Mouse (Mus musculus): ENCODE measurements around the gene Wdr59.

The Wdr59 gene

DNA sequence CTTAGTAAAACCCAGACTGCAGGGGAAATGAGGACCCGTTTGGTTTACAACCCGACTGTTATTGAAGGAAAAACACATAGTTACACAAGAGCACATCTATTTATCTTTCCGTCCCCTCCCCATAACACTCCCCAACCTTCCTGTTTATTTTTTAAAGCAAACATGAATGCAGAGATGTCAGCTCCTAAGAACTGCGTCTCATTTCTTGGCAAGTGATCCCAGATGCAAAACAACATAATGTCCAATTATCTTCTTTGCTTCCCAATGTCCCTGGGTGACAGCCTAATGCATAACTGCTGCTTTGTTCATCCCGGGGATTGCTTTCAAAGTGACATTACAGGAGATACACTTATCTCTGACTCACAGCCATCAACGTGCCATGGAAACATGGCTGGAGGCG, 30.7 kb downstream of the Wdr59 start:
- no peak for DNase-seq (ENCODE audit: low spot score)

DNA sequence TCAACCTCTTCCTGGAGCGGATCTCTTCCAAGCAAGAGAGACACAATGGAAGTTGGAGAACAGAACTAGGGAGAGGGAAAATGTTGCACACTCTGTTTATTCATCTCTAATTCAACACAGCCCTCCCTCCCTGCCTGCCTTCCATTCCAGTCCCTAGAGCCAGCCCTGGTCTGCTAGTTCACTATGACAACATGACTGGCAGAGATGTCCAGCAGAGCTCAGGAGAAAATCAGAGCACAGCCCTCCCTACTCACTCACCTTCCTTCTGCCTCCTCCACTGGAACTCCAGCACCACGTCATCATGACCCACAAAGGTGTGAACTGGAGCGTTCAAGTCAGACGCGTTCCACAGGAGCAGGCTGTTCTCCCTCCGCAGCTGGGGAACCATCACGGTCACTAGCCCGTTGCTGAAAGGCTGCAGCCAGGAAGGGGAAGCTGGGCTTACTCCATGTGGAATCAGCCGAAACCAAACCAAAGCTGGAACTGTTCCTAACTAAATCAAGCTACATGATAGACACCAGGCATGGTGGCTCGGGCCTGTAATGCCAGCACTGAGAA, 31.8 kb downstream of the Wdr59 start:
- no peak for DNase-seq (ENCODE audit: low spot score)

DNA sequence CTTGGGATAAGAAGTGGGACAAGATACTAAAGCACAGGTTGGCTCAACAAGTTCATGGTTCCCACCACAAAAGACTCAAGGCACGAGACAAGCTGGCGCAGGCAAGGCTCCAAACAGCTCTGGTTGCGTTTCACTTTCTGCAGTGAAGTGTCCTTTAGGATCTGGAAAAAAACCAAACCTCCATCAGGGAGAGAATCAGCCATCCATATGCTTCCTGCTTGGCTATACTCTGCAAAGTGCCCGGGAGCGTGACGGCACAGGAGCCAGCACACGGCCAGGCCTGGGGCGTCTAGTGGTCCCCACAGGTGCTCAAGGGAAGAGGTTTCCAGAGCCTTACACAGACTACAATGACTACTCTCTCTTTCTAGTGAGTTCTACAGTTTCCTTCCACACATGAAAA, 41.2 kb downstream of the Wdr59 start:
- DNase-seq (ENCODE audit: low spot score): no peak

DNA sequence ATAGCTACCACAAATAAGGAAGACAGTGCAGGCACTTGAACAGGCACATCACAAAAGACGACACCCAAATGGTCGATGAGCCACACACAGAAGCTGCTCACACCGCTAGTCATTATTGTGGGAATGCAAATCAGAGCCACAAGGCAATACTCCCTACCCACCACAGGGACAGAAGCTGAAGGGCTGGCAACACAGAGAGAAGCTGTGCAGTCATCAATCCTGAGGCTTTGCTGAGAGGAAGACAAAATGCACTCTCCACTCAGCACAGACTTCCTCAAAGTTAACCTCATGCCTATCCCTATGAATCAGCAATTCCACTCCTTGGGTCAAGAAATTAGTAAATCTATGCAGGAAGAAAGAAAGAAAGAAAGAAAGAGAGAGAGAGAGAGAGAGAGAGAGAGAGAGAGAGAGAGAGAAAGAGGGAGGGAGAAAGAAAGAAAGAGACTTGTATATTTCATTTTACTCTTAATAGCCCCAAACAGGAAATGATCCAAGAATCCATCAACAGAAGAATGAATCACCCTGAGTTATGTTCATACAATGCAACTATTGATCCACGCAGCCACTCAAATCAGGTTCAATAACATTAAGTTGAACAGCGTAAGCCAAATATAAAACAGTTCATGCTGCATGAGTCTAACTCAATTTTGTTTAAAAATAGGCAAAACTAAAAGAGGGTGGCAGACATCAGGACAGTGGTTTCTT, 44.0 kb downstream of the Wdr59 start:
- DNase-seq (ENCODE audit: low spot score): peak; percentile 40

DNA sequence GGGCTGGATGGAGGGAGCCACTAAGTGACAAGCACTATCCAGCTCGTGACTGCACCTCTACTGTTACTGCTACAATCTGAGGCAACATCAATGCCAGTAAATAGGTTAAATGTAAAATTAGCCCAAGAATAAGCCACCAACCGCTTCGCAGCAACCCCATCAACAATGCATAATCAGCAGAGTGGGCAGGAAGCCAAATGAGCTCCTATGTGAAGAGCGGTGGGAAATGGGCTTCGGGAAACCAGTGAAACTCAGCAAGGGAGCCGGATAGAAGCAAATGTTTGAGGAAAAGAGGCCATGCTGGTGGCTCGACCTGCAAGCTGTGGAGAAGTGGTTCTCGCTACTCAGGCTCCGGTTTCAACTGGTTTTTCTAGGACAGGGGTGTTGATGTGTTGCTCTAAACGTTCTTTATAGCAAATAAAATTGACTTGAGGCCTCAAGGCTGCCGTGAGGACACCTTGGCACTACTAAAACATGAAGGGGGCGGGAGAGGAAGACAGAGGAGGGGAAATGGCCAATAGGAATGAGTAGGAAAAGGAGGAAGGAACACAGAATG, 50.3 kb downstream of the Wdr59 start:
- no peak for DNase-seq (ENCODE audit: low spot score)

DNA sequence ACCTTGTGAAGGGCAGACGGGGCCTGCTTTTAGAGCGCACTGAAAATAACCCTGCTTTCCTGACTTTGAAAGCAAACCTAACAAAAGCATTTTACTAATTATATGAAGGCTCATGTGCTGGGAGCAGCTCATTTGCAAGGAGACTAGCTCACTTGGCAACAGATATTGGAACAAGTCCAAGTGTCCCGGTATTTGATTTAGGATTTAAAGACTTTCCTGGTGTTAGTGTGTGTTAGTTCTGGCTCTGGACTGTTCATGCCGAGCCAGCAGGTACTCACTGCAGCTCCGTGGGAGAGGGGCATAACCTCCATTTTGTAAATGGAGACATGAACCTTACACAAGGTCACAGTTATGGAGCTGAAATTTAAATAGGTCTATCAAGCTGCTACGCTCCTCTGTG, 52.9 kb downstream of the Wdr59 start:
- peak; percentile 26 for DNase-seq (ENCODE audit: low spot score)

DNA sequence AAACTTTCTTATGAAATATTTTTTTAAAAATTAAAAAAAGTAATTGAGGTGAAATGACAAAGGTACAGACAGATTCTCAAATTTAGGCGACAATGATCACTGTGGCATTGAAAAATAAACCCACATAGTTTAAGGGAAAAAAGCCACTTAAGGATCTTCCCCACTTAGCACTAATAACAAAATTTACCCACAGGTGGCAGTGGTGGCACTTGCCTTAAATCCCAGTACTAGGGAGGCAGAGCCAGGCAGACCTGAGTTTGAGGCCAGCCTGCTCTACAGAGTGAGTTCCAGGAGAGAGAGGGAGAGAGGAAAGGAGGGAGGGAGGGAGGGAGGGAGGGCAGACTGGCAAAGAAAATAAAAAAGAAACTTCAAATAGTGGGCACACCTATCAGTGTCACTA, 56.6 kb downstream of the Wdr59 start:
- peak; percentile 30 for DNase-seq (ENCODE audit: low spot score)

DNA sequence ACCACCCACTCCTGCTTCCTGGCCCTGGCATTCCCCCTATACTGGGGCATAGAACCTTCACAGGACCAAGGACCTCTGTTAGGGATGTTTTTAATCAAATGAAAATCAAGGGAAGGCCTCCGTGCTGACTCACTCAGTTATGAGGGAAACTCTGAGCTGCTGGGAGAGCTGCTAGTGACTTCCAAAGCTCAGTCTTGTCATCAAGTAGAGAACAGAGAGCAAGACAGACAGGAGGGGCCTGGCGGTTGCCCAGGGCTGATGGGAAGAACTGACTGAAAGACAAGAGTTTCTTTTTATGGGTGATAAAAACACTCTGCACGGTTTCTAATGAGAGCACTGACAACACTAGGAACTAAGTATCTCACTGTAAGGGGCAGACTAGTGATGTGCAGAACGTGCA, 57.4 kb downstream of the Wdr59 start:
- no peak for DNase-seq (ENCODE audit: low spot score)

DNA sequence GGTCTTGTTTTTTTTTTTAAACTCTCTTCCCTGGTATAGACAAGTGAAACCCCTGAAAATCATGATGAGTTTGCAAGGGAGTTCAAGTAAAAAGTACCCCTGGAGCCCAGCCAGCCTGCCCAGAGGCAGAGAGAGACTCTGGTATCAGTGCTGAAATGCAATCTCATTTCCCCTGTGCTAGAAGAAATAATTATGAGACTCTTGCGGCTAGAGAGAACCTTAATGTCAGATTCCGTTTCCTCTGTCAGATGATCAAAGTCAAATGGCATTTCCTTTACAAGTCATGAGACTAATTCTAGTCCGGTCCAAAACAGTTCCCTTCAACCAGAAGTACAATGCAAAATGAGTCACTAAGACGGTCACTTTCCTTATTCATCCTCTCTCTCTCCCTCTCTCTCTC, 72.2 kb downstream of the Wdr59 start:
- peak; percentile 14 for DNase-seq (ENCODE audit: low spot score)

DNA sequence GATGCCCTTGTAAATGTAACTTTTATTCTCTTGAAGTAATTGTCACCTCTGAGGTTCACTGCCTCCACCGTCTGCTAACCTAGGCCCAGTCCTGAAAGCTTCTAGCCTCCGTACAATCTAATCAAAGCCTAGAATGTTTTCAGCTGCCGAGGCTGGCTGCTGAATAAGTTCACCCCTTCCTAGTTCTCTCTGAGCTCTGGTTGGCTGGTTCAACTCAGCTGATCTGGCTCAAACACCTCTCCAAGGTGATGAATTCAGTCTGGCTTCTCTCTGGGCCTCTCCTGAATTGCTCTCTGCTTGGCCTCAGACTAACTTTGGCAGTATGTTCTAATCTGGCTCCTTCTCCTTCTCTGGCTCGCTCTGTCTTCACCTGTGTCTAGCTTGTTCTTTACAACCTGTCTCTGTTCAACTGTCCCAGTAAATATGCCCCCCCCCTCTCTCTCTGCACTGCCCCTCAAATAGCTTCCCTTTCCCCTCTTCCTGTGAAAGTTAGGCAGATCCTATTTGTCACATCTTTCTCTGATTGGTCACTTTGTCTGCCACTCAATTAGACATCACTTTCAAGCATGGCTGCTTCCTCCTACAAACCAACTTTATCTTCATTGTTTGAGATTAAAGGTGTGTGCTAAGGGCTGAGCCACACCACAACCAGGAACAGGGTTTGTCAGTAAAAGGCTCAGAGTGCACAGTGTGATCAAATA, 75.8 kb downstream of the Wdr59 start:
- DNase-seq (ENCODE audit: low spot score): no peak

DNA sequence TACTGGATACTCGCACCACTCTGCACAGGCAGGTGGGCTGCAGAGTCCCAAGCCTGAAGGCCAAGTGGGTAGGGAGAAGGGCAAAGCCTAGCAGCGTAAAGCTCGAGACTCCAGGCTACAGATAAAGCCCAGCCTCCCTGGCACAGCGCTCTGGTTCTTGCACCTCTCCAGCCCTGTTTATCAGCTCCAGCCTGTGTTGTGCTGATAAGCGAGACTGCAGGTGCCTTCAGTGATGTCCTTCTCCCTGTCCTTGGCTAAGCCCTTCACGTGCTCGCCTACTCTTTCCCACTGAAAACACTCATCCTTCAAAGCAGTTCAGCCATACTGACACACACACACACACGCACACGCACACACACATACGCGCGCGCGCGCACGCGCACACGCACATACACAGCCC, 76.3 kb downstream of the Wdr59 start:
- no peak for DNase-seq (ENCODE audit: low spot score)

DNA sequence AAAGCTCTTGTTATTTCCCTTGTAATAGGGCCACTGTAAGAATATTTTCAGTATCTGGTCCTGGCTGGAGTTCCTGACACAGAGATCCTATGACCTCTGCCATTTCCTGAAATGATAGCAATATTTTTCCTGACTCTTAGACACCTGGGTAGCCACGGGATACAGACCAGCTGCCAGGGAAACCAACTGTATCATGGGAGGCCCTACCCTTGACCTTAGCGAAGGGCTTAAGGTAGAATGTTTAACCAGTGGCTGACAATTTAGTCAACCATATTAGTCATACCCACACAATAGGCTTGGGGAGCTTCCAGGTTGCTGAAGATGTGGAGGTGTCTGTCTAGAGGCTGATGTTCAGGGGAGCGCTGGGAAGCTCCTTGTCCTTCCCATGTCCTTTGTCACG, 77.6 kb downstream of the Wdr59 start:
- no peak for DNase-seq (ENCODE audit: low spot score)

DNA sequence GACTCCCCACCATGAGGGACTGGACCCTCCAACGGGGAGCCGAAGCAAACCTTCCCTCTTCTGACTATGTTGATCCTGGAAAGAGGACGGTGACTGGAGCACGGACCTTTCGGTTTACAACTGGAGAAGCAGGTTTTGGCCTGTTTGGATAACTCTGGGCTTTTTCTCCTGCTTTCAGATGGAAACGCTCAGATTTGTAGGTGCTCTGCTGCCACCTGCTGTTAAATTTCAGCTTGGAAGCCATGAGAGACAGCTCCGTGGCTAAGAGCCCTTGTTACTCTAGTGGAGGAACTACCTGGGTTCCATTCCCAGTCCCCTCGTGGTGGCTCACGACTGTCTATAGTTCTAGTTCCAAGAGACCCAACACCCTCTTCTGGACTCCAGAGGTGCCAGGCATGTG, 82.7 kb downstream of the Wdr59 start:
- DNase-seq (ENCODE audit: low spot score): peak; percentile 93

DNA sequence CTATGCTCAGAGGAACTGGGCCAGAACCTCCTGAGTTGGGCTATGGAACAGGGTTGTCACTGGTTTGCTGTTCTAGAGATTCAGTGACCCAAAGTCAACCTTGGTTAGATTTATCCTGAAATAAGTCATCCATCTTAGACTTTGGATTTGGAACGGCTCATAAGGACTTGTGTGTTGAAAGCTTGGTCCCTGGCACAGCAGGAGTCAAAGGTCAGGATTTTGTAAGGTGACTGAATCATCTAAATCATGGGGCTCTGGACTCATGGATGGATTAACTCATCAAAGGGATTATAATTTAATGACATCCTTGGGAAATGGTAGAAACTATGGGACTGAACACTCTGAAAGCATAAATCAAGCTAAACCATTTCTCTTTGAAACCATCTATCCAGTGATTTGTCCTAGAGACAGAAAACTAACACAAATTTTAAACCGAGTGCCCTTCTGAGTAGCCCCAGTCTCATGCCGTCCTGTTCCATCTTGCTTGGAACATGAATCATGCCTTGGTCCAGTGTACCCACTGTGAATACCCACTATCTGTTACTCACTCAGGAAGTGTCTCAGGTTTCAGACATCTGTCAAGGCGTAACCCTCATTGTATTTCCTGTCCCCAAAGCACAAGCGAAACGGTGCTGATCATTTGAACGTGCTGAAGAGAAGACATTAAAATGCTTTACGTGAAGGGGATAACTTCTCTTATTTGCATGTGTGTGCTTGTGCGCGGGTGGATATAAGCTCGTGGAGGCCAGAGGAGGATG, 86.6 kb downstream of the Wdr59 start:
- DNase-seq (ENCODE audit: low spot score): no peak

DNA sequence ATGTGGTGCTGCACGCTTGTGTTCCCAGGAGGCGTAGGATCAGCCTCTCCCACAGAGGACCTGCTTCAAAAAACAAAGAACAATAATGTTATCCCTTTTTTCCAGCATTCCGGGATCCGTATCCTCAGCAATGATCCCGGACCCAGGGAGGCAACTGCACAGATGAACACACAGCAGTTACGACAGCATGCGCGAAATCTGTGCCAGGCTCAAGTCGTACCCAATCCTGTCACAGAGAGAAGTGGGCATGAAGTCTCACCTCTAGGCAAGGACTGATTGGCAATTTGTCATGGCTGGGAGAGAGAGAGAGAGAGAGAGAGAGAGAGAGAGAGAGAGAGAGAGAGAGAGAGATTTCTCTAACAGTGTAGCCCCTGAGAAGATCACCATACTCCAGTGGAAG, 97.2 kb downstream of the Wdr59 start:
- DNase-seq (ENCODE audit: low spot score): no peak

DNA sequence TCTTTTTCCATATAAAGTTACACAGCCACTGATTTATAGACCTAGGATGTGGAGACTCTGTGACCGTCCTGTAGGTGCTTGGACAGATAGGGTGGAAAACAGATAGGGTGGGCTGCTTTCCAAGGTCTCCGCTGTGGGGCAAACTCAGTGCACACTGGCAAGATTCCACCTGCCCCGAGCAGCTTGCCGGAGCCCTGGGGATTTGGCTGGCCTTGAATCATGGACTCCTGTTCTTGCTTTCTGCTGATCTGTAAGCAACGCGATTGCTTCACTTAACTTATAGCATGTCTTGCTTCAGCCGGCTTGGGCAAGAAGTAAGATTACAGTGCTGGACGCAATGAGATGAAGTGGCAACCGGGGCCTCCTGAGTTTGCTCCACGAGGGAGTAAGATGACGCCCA, 97.7 kb downstream of the Wdr59 start:
- DNase-seq (ENCODE audit: low spot score): no peak

DNA sequence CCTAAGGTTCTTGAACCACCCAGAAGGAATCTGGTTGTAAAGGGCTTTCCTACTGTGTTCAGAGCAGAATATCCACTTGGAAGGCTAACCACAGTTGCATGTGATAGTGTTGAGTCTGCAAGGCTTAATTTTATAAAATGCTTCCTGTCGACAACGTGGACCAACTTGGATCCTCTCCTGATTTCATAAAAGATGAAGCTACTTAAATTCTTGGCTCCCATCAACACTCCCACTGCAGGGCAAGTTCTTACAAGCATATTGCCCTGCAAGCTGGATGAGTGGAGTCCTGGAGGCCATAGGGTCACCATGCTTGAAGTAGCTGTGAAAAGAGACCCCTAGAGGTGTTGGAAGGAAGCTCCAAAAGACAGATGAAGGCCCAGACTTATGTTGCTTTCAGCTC, 99.3 kb downstream of the Wdr59 start:
- no peak for DNase-seq (ENCODE audit: low spot score)

DNA sequence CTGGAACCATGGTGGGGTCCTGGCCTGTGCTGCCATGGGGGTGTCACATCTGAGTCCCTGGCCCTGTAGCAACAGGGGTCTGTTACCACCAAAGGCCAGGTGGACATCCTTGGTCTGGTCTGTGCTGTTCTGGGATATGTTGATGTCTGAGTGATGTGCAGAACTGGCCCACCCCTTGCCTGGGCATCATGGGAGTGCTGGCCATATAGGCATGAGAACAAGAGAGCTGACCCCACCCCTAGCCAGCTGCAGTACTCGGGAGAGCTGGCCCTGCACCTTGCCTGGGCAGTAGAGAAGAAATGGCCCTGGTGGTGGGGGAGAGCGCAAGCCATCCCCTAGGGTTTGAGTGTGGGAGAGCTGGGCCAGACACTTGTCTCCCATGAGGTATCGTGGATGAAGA, 102.7 kb downstream of the Wdr59 start:
- DNase-seq (ENCODE audit: low spot score): no peak

DNA sequence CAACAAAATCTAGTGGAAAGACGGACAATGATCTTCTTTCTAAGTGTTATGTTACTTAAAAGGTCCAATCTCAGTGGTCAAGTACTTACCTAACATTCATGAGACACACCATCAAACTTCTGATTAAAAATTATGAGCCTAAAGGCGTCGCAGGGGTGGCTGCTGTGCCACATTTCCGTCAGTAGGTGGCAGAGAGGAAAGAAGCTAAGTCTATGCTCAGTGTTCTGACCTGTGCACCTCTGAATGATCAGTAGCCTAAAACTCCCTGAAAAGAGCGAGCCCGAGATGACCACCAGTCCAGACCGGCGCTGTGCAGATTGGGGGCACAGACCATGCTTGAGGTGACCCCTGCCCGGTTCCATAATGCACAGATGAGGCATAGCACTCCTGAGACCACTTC, 103.3 kb downstream of the Wdr59 start:
- peak; percentile 49 for DNase-seq (ENCODE audit: low spot score)

DNA sequence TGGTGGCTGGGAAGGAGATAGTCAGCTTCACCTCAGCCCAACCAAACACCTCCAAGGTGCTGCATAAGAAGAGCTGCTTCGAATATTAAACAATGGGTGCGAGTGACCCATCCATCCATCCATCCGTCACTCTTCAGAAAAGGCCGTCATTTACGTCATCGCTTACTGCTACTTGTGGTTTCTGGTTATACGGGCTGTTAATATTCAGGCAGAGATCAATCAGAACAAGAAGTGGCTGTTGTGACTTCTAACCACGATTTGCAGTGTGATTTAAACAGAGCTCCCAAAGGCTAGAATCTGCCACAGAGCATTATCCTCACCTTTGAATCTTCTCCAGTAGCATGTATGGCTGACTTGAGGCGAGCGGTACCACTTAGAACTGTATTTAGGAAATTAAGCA, 104.7 kb downstream of the Wdr59 start:
- no peak for DNase-seq (ENCODE audit: low spot score)

DNA sequence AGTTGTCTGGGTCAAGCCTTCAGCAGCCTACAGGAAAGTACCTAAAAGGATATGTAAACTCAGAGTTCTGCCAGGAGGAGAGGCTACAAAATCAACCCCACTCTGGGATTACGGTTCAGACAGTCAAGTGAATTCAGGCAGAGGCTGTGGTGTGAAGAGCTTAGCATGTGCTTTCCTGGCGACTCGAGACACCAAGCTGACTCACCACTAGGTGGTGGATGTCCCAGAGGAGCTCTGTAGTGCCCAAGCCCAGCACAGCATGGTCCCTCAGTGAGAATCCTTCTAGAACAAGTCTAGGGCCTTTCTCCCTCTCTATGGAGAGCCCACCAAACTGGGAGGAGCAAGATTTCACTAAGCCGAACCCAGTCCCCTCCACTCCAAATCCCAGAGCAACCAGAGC, 118.5 kb downstream of the Wdr59 start:
- DNase-seq (ENCODE audit: low spot score): no peak
